Mouse (Mus musculus) heart, embryonic 15.5 days (tissue): ENCODE data around the gene Mesd. TPM values are rescaled to one million over a fixed set of nuclear protein-coding genes. Genes with fewer than 3 reads are reported as not detected.

Source experiments
- ATAC-seq: fragments of 200-750 bp; cut with Nextera tagmentation; replicated peaks from 2 replicates; pipeline ENCODE4 v1.8.0; 2017; ENCODE audit warnings: low read depth, moderate TSS enrichment; ENCODE audit not compliant: insufficient number of reproducible peaks, insufficient read depth, low FRiP score
- H3K27ac ChIP-seq: fragments of 300-500 bp; sonication (generic); 2 replicates; pipeline ENCODE4 v1.5.1; 2015; ENCODE audit warnings: mild to moderate bottlenecking, inconsistent platforms
- H3K27me3 ChIP-seq: fragments of 300-500 bp; sonication (generic); 2 replicates; pipeline ENCODE4 v1.6.1; 2015; ENCODE audit warnings: inconsistent platforms
- H3K36me3 ChIP-seq: fragments of 300-500 bp; sonication (generic); 2 replicates; pipeline ENCODE4 v1.6.1; 2015; ENCODE audit warnings: mild to moderate bottlenecking, inconsistent platforms
- H3K4me1 ChIP-seq: fragments of 300-500 bp; sonication (generic); replicated peaks from 2 replicates; pipeline ENCODE4 v1.6.1; 2015; ENCODE audit warnings: inconsistent platforms
- H3K4me2 ChIP-seq: fragments of 300-500 bp; sonication (generic); 2 replicates; pipeline ENCODE4 v1.6.1; 2015; ENCODE audit warnings: inconsistent platforms, mild to moderate bottlenecking, moderate library complexity
- H3K4me3 ChIP-seq: fragments of 300-500 bp; sonication (generic); 2 replicates; pipeline ENCODE4 v1.5.1; 2015; ENCODE audit warnings: mild to moderate bottlenecking, inconsistent platforms
- H3K9ac ChIP-seq: fragments of 300-500 bp; sonication (generic); 2 replicates; pipeline ENCODE4 v1.6.1; 2015; ENCODE audit warnings: mild to moderate bottlenecking, inconsistent platforms
- H3K9me3 ChIP-seq: fragments of 300-500 bp; sonication (generic); replicated peaks from 2 replicates; pipeline ENCODE4 v1.6.1; 2016; ENCODE audit warnings: inconsistent platforms
- WGBS: fragments of 180-500 bp; shearing (Covaris S2); methylation state at CpG from one replicate; pipeline ENCODE4 v1.1.7; 2015; ENCODE audit warnings: mixed read lengths; 5-methylcytosine and 5-hydroxymethylcytosine counted together
- polyA plus RNA-seq: library from polyadenylated mRNA; unstranded; fragments of >200 nt; fragmentation: Nextera tagmentation; extraction: Ambion mirVana; gene quantifications from 2 replicates; pipeline ENCODE4 v1.2.1, GENCODE M21; 2015

The Mesd gene
- polyA plus RNA-seq, result 77.1 and 78.8 TPM in 2 replicates

- Histone ChIP-seq H3K9me3 (no peaks in the 10 kb centered on the region), H3K4me3 (peak within 1 kb of the TSS; percentile 72), H3K4me2 (peak within 1 kb of the TSS; percentile 86), H3K36me3 (no peaks in the 10 kb centered on the region), H3K27ac (peak within 1 kb of the TSS; percentile 98), H3K27me3 (no peaks in the 10 kb centered on the region), H3K4me1 (peaks cover 39% of the 10 kb centered on the region), H3K9ac (peak within 1 kb of the TSS; percentile 89)
- under 1% methylated on average over 66 of the region's 69 CpGs for WGBS
- peak; percentile 81 for ATAC-seq
These were observed at the start of gene Mesd, which contains the start of gene Tlnrd1 for GRCm38 (mm10) chr7:83884021-83884658. Gene Mesd (plus strand): TSS chr7:83884466. Gene Tlnrd1 (minus strand): TSS chr7:83884305.

GRCm38 (mm10) chr7:83838525-83839224, 45.6 kb upstream of the Mesd start:
- Histone ChIP-seq H3K4me2 (no peak overlapping the region), H3K27ac (no peak overlapping the region), H3K36me3 (no peaks in the 10 kb centered on the region), H3K27me3 (no peaks in the 10 kb centered on the region), H3K4me3 (no peak overlapping the region), H3K9ac (no peak overlapping the region), H3K9me3 (no peaks in the 10 kb centered on the region), H3K4me1 (peaks cover 5% of the 10 kb centered on the region; the same call in 1 of the 2 replicates)
- 57% methylated on average over 5 of the region's 5 CpGs for WGBS
- no peak for ATAC-seq

- Histone ChIP-seq H3K9me3 (no peaks in the 10 kb centered on the region), H3K4me1 (peaks cover 5% of the 10 kb centered on the region; the same call in 1 of the 2 replicates), H3K9ac (no peak overlapping the region), H3K4me3 (no peak overlapping the region), H3K4me2 (no peak overlapping the region), H3K27me3 (no peaks in the 10 kb centered on the region), H3K27ac (no peak overlapping the region), H3K36me3 (no peaks in the 10 kb centered on the region)
- no peak for ATAC-seq
- WGBS, result 71% methylated on average over 2 of the region's 2 CpGs
These were observed 44.2 kb upstream of the Mesd start for GRCm38 (mm10) chr7:83840076-83840475.

- peaks cover 5% of the 10 kb centered on the region; the same call in 1 of the 2 replicates for H3K4me1 ChIP-seq
- H3K9me3 ChIP-seq, result no peaks in the 10 kb centered on the region
- no peaks in the 10 kb centered on the region for H3K36me3 ChIP-seq
- ATAC-seq, result peak; percentile 35; the same call in 1 of the 2 replicates
- H3K9ac ChIP-seq, result no peak overlapping the region
- no peaks in the 10 kb centered on the region for H3K27me3 ChIP-seq
- H3K4me2 ChIP-seq, result no peak overlapping the region
- 46% methylated on average over 6 of the region's 6 CpGs for WGBS
- H3K4me3 ChIP-seq, result no peak overlapping the region
- peak overlapping the region; percentile 25; the same call in 1 of the 2 replicates for H3K27ac ChIP-seq
These were observed 41.6 kb upstream of the Mesd start for GRCm38 (mm10) chr7:83842486-83843259.

- Histone ChIP-seq H3K27me3 (no peaks in the 10 kb centered on the region), H3K4me2 (no peak overlapping the region), H3K27ac (no peak overlapping the region), H3K36me3 (no peaks in the 10 kb centered on the region), H3K4me1 (peaks cover 5% of the 10 kb centered on the region; the same call in 1 of the 2 replicates), H3K9me3 (no peaks in the 10 kb centered on the region), H3K9ac (no peak overlapping the region), H3K4me3 (no peak overlapping the region)
- ATAC-seq, result no peak
- 77% methylated on average over 3 of the region's 3 CpGs for WGBS
These were observed 39.5 kb upstream of the Mesd start for GRCm38 (mm10) chr7:83844807-83845206.

GRCm38 (mm10) chr7:83847187-83848075, 36.8 kb upstream of the Mesd start:
- 48% methylated on average over 5 of the region's 5 CpGs for WGBS
- H3K27me3 ChIP-seq, result no peaks in the 10 kb centered on the region
- no peaks in the 10 kb centered on the region for H3K36me3 ChIP-seq
- no peaks in the 10 kb centered on the region; the same call in 1 of the 2 replicates for H3K4me1 ChIP-seq
- no peak overlapping the region for H3K4me3 ChIP-seq
- H3K27ac ChIP-seq, result no peak overlapping the region
- no peak overlapping the region for H3K9ac ChIP-seq
- H3K4me2 ChIP-seq, result no peak overlapping the region
- ATAC-seq, result no peak
- no peaks in the 10 kb centered on the region for H3K9me3 ChIP-seq

- Histone ChIP-seq H3K4me1 (peaks cover 2% of the 10 kb centered on the region; the same call in 1 of the 2 replicates), H3K27me3 (no peaks in the 10 kb centered on the region), H3K9ac (no peak overlapping the region), H3K4me2 (no peak overlapping the region), H3K36me3 (no peaks in the 10 kb centered on the region), H3K27ac (no peak overlapping the region), H3K9me3 (no peaks in the 10 kb centered on the region), H3K4me3 (no peak overlapping the region)
- ATAC-seq, result no peak
- 69% methylated on average over 5 of the region's 5 CpGs for WGBS
These were observed 32.5 kb upstream of the Mesd start for GRCm38 (mm10) chr7:83851569-83852380.

- H3K27me3 ChIP-seq, result no peaks in the 10 kb centered on the region
- no peak overlapping the region for H3K4me3 ChIP-seq
- no peak overlapping the region for H3K9ac ChIP-seq
- no peak for ATAC-seq
- H3K36me3 ChIP-seq, result no peaks in the 10 kb centered on the region
- no peaks in the 10 kb centered on the region for H3K9me3 ChIP-seq
- peaks cover 2% of the 10 kb centered on the region; the same call in 1 of the 2 replicates for H3K4me1 ChIP-seq
- 40% methylated on average over 5 of the region's 5 CpGs for WGBS
- H3K4me2 ChIP-seq, result no peak overlapping the region
- H3K27ac ChIP-seq, result no peak overlapping the region
These were observed 31.6 kb upstream of the Mesd start for GRCm38 (mm10) chr7:83852381-83853380.

- no peak overlapping the region for H3K4me2 ChIP-seq
- no peak overlapping the region for H3K9ac ChIP-seq
- H3K36me3 ChIP-seq, result no peaks in the 10 kb centered on the region
- H3K27me3 ChIP-seq, result no peaks in the 10 kb centered on the region
- H3K9me3 ChIP-seq, result no peaks in the 10 kb centered on the region
- peaks cover 2% of the 10 kb centered on the region; the same call in 1 of the 2 replicates for H3K4me1 ChIP-seq
- no peak for ATAC-seq
- H3K27ac ChIP-seq, result no peak overlapping the region
- WGBS, result 82% methylated on average over 1 of the region's 1 CpGs
- no peak overlapping the region for H3K4me3 ChIP-seq
These were observed 29.1 kb upstream of the Mesd start for GRCm38 (mm10) chr7:83855203-83855602.
